Mouse (Mus musculus) lung, postnatal 0 days (tissue): ENCODE data around the gene Myoz2. TPM values are rescaled to one million over a fixed set of nuclear protein-coding genes. Genes with fewer than 3 reads are reported as not detected.

Experiments used
- ATAC-seq: fragments of 200-750 bp; cut with Nextera tagmentation; 2 replicates; pipeline ENCODE4 v1.8.0; 2017; ENCODE audit warnings: moderate library complexity
- DNase-seq: peaks from one replicate; pipeline ENCODE4 v3.0.0-alpha.2; 2016; ENCODE audit warnings: low spot score
- H3K27ac ChIP-seq: fragments of 300-500 bp; sonication (generic); 2 replicates; pipeline ENCODE4 v1.5.1; 2014; ENCODE audit warnings: antibody characterized with exemption, mild to moderate bottlenecking, low read length, mixed read lengths
- H3K27me3 ChIP-seq: fragments of 300-500 bp; sonication (generic); replicated peaks from 2 replicates; pipeline ENCODE4 v1.6.1; 2014; ENCODE audit warnings: low read length, mixed read lengths; ENCODE audit not compliant: insufficient read depth
- H3K36me3 ChIP-seq: fragments of 300-500 bp; sonication (generic); 2 replicates; pipeline ENCODE4 v1.6.1; 2014; ENCODE audit warnings: low read length, mixed read lengths; ENCODE audit not compliant: insufficient read depth
- H3K4me1 ChIP-seq: fragments of 300-500 bp; sonication (generic); 2 replicates; pipeline ENCODE4 v1.6.1; 2014; ENCODE audit warnings: antibody characterized with exemption, low read depth, low read length, mixed read lengths; ENCODE audit not compliant: insufficient read depth
- H3K4me2 ChIP-seq: fragments of 300-500 bp; sonication (generic); replicated peaks from 2 replicates; pipeline ENCODE4 v1.6.1; 2014; ENCODE audit warnings: low read depth, mild to moderate bottlenecking, low read length, moderate library complexity, mixed read lengths
- H3K4me3 ChIP-seq: fragments of 300-500 bp; sonication (generic); 2 replicates; pipeline ENCODE4 v1.5.1; 2014; ENCODE audit warnings: low read depth, low read length
- H3K9ac ChIP-seq: fragments of 300-500 bp; sonication (generic); replicated peaks from 2 replicates; pipeline ENCODE4 v1.6.1; 2014; ENCODE audit warnings: low read depth, mild to moderate bottlenecking
- H3K9me3 ChIP-seq: fragments of 300-500 bp; sonication (generic); 2 replicates; pipeline ENCODE4 v1.6.1; 2016; ENCODE audit warnings: low read length, mixed read lengths
- CTCF ChIP-seq: IDR thresholded peaks from 2 replicates; pipeline ENCODE4 v1.5.1; 2016; ENCODE audit warnings: antibody characterized with exemption, mild to moderate bottlenecking
- EP300 ChIP-seq: IDR thresholded peaks from 2 replicates; pipeline ENCODE4 v1.6.1; 2016; ENCODE audit warnings: antibody characterized with exemption, mild to moderate bottlenecking, control low read depth
- WGBS: fragments of 180-500 bp; shearing (Covaris S2); extraction: QIAGEN DNeasy Blood & Tissue Kit; methylation state at CpG from one replicate; pipeline ENCODE4 v1.1.7; 2014; 5-methylcytosine and 5-hydroxymethylcytosine counted together
- polyA plus RNA-seq: library from polyadenylated mRNA; unstranded; fragments of >200 nt; fragmentation: Nextera tagmentation; extraction: Ambion mirVana; gene quantifications from 2 replicates; pipeline ENCODE4 v1.2.1, GENCODE M21; 2015

Gene Myoz2
- polyA plus RNA-seq, 1 experiment from 2014 or later, result 3.7 TPM

GRCm38 (mm10) chr3:123018792-123019191, 16.0 kb downstream of the Myoz2 start:
- H3K27ac ChIP-seq, result no peak overlapping the region
- 88% methylated on average over 2 of the region's 2 CpGs for WGBS
- H3K4me2 ChIP-seq, result no peak overlapping the region
- no peak overlapping the region for H3K9ac ChIP-seq
- H3K4me3 ChIP-seq, result no peak overlapping the region
- H3K27me3 ChIP-seq, result no peaks in the 10 kb centered on the region
- TF ChIP-seq EP300 (no peak), CTCF (no peak)
- ATAC-seq (no peak), DNase-seq (no peak)
- no peaks in the 10 kb centered on the region for H3K9me3 ChIP-seq
- no peaks in the 10 kb centered on the region for H3K4me1 ChIP-seq
- no peaks in the 10 kb centered on the region for H3K36me3 ChIP-seq

- H3K36me3 ChIP-seq, result no peaks in the 10 kb centered on the region
- no peak overlapping the region for H3K4me3 ChIP-seq
- TF ChIP-seq EP300 (no peak), CTCF (no peak)
- DNase-seq (no peak), ATAC-seq (no peak)
- H3K27ac ChIP-seq, result no peak overlapping the region
- H3K27me3 ChIP-seq, result no peaks in the 10 kb centered on the region
- no peak overlapping the region for H3K4me2 ChIP-seq
- H3K9me3 ChIP-seq, result no peaks in the 10 kb centered on the region
- no peaks in the 10 kb centered on the region for H3K4me1 ChIP-seq
- 88% methylated on average over 14 of the region's 14 CpGs for WGBS
- H3K9ac ChIP-seq, result no peak overlapping the region
These were observed 21.3 kb downstream of the Myoz2 start for GRCm38 (mm10) chr3:123013476-123013875.

GRCm38 (mm10) chr3:123009417-123009816, 25.4 kb downstream of the Myoz2 start:
- TF ChIP-seq EP300, result no peak
- TF ChIP-seq CTCF, result no peak
- Histone ChIP-seq H3K9ac (no peak overlapping the region), H3K27me3 (no peaks in the 10 kb centered on the region), H3K4me1 (no peaks in the 10 kb centered on the region), H3K9me3 (no peaks in the 10 kb centered on the region), H3K36me3 (no peaks in the 10 kb centered on the region), H3K27ac (no peak overlapping the region), H3K4me3 (no peak overlapping the region), H3K4me2 (no peak overlapping the region)
- DNase-seq, result no peak
- ATAC-seq, result no peak
- WGBS, result 39% methylated on average over 6 of the region's 6 CpGs

- DNase-seq (no peak), ATAC-seq (no peak)
- WGBS, result 61% methylated on average over 10 of the region's 10 CpGs
- Histone ChIP-seq H3K36me3 (no peaks in the 10 kb centered on the region), H3K9me3 (no peaks in the 10 kb centered on the region), H3K4me1 (no peaks in the 10 kb centered on the region), H3K4me2 (no peak overlapping the region), H3K27me3 (no peaks in the 10 kb centered on the region), H3K4me3 (no peak overlapping the region), H3K9ac (no peak overlapping the region), H3K27ac (no peak overlapping the region)
- TF ChIP-seq CTCF (no peak), EP300 (no peak)
These were observed 27.4 kb downstream of the Myoz2 start for GRCm38 (mm10) chr3:123007386-123007785.

- Histone ChIP-seq H3K27ac (no peak overlapping the region), H3K4me1 (no peaks in the 10 kb centered on the region), H3K9ac (no peak overlapping the region), H3K4me2 (no peak overlapping the region), H3K4me3 (no peak overlapping the region), H3K9me3 (no peaks in the 10 kb centered on the region), H3K27me3 (no peaks in the 10 kb centered on the region), H3K36me3 (no peaks in the 10 kb centered on the region)
- DNase-seq, result peak; percentile 65
- ATAC-seq, result peak; percentile 57
- peak; percentile 42; the same call in 1 of the 2 replicates for TF ChIP-seq EP300
- TF ChIP-seq CTCF, result 0 out of 2 replicates have a peak, but pooled peaks have one; percentile 20
- WGBS, result 43% methylated on average over 3 of the region's 3 CpGs
These were observed 33.8 kb downstream of the Myoz2 start for GRCm38 (mm10) chr3:123001053-123001452.

- DNase-seq, result no peak
- Histone ChIP-seq H3K36me3 (no peaks in the 10 kb centered on the region), H3K27ac (no peak overlapping the region), H3K9ac (no peak overlapping the region), H3K4me2 (no peak overlapping the region), H3K27me3 (no peaks in the 10 kb centered on the region), H3K4me3 (no peak overlapping the region), H3K9me3 (no peaks in the 10 kb centered on the region), H3K4me1 (no peaks in the 10 kb centered on the region)
- ATAC-seq, result no peak
- TF ChIP-seq CTCF, result no peak
- no peak for TF ChIP-seq EP300
- WGBS, result 60% methylated on average over 8 of the region's 8 CpGs
These were observed 36.3 kb downstream of the Myoz2 start for GRCm38 (mm10) chr3:122998511-122998910.

GRCm38 (mm10) chr3:122996968-122997367, 37.8 kb downstream of the Myoz2 start:
- TF ChIP-seq EP300 (no peak), CTCF (no peak)
- Histone ChIP-seq H3K9ac (no peak overlapping the region), H3K4me2 (no peak overlapping the region), H3K4me3 (no peak overlapping the region), H3K9me3 (no peaks in the 10 kb centered on the region), H3K27me3 (no peaks in the 10 kb centered on the region), H3K4me1 (no peaks in the 10 kb centered on the region), H3K27ac (no peak overlapping the region), H3K36me3 (no peaks in the 10 kb centered on the region)
- 72% methylated on average over 1 of the region's 1 CpGs for WGBS
- DNase-seq (no peak), ATAC-seq (no peak)
